Mouse (Mus musculus) B cell, adult (primary cell): ENCODE results near the gene Mup13. TPM values are rescaled to one million over a fixed set of nuclear protein-coding genes. Genes with fewer than 3 reads are reported as not detected.

Source experiments
- total RNA-seq: library from RNA; stranded (reverse); gene quantifications from 4 replicates; pipeline ENCODE4 v1.2.4, GENCODE M21; 2023; ENCODE audit not compliant: inconsistent age

The Mup13 gene
- not detected in 4 replicates for total RNA-seq

DNA sequence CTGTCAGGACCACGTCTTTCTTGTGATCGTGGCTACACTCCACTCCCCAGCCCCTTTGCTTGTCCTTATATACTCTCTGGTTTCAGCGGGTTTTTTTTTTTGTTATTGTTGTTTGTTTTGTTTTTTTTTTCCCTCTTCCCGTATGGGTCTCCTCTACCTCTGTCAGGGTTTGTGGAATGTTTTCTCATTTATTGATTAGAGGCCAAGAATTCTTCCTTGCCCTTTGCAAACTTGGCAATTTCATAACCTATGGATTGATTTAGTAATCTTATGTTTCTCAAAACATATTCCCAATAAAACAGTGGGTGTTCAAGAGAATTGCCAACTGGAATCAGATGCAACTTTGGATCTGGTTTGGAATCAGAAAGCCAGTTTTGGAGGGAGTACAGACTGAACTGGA is at the start of gene Mup13:
TSS of gene Mup13 (minus strand) at position 101 of the 400 bp plus-strand sequence.

Other genes starting within 250 kb of the Mup13 start
- gene Mup14, start 75.7 kb upstream of the Mup13 start, total RNA-seq, result not detected in 4 replicates
- not detected in 4 replicates for gene Mup15, start 211.5 kb upstream of the Mup13 start, total RNA-seq